Mouse (Mus musculus) thymus, postnatal 10 days (tissue): ENCODE results near the gene Cwf19l1.

Source experiments
- DNase-seq, 2 experiments: peaks; one replicate each; pipeline ENCODE4 v3.0.0; 2021; ENCODE audit warnings: low spot score in 2 of 2

The Cwf19l1 gene

DNA sequence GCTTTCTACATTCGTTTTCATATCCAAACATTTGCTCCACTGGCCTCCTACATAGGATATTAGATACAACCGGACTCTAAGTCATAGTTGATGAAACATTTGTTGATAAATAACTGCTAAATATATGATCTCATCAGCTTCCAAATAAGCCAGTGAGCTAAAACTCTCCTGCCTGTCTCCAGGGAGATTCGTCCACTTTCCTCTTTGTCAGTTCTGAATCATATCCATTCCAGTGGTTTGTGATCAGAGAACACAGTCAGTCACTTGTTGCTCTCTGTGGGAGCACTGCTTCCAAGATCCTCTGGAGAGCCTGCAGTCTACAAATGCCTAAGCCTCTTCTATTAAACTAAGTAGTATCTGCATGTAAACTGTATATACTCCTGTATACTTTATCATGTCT is 75.5 kb downstream of the Cwf19l1 start:
- no peak for DNase-seq
